Mouse (Mus musculus): Measurements from ENCODE around the gene Slc4a4.

Slc4a4 gene

GRCm38 (mm10) chr5:88886668-88887555, at the start of gene Slc4a4:
Gene Slc4a4, plus strand, starts transcription at chr5:88886818.
- no peak for DNase-seq (ENCODE audit: low read depth, low spot score)

- no peak for DNase-seq (ENCODE audit: low read depth, low spot score)
Measured at GRCm38 (mm10) chr5:88840080-88840798, 46.4 kb upstream of the Slc4a4 start.

GRCm38 (mm10) chr5:88857311-88857710, 29.3 kb upstream of the Slc4a4 start:
- no peak for DNase-seq (ENCODE audit: low read depth, low spot score)

GRCm38 (mm10) chr5:88857801-88858200, 28.8 kb upstream of the Slc4a4 start:
- DNase-seq (ENCODE audit: low read depth, low spot score): no peak

GRCm38 (mm10) chr5:88858226-88858625, 28.4 kb upstream of the Slc4a4 start:
- no peak for DNase-seq (ENCODE audit: low read depth, low spot score)

- DNase-seq (ENCODE audit: low read depth, low spot score): peak; percentile 52
Measured at GRCm38 (mm10) chr5:88862163-88862562, 24.5 kb upstream of the Slc4a4 start.

GRCm38 (mm10) chr5:88862794-88863193, 23.8 kb upstream of the Slc4a4 start:
- DNase-seq (ENCODE audit: low read depth, low spot score): no peak

GRCm38 (mm10) chr5:88884101-88884500, 2.5 kb upstream of the Slc4a4 start:
- peak; percentile 60 for DNase-seq (ENCODE audit: low read depth, low spot score)

GRCm38 (mm10) chr5:88885503-88885902, 1.1 kb upstream of the Slc4a4 start:
- DNase-seq (ENCODE audit: low read depth, low spot score): no peak

- DNase-seq (ENCODE audit: low read depth, low spot score): no peak
Measured at GRCm38 (mm10) chr5:88885944-88886343, 674 bp upstream of the Slc4a4 start.

- DNase-seq (ENCODE audit: low read depth, low spot score): peak; percentile 11
Measured at GRCm38 (mm10) chr5:88886349-88886667, 310 bp upstream of the Slc4a4 start.

GRCm38 (mm10) chr5:88887556-88888412, 1.2 kb downstream of the Slc4a4 start:
- DNase-seq (ENCODE audit: low read depth, low spot score): peak; percentile 14

GRCm38 (mm10) chr5:88888413-88888700, 1.7 kb downstream of the Slc4a4 start:
- DNase-seq (ENCODE audit: low read depth, low spot score): no peak

- DNase-seq (ENCODE audit: low read depth, low spot score): no peak
Measured at GRCm38 (mm10) chr5:88889326-88889725, 2.7 kb downstream of the Slc4a4 start.

GRCm38 (mm10) chr5:88890146-88890545, 3.5 kb downstream of the Slc4a4 start:
- no peak for DNase-seq (ENCODE audit: low read depth, low spot score)

GRCm38 (mm10) chr5:88896574-88896973, 10.0 kb downstream of the Slc4a4 start:
- peak; percentile 18 for DNase-seq (ENCODE audit: low read depth, low spot score)

- DNase-seq (ENCODE audit: low read depth, low spot score): no peak
Measured at GRCm38 (mm10) chr5:88903111-88903510, 16.5 kb downstream of the Slc4a4 start.

- DNase-seq (ENCODE audit: low read depth, low spot score): no peak
Measured at GRCm38 (mm10) chr5:88903526-88903925, 16.9 kb downstream of the Slc4a4 start.

- DNase-seq (ENCODE audit: low read depth, low spot score): no peak
Measured at GRCm38 (mm10) chr5:88904841-88905240, 18.2 kb downstream of the Slc4a4 start.

GRCm38 (mm10) chr5:88907615-88908014, 21.0 kb downstream of the Slc4a4 start:
- peak; percentile 41 for DNase-seq (ENCODE audit: low read depth, low spot score)

GRCm38 (mm10) chr5:88912629-88913028, 26.0 kb downstream of the Slc4a4 start:
- DNase-seq (ENCODE audit: low read depth, low spot score): no peak

GRCm38 (mm10) chr5:88915082-88915481, 28.5 kb downstream of the Slc4a4 start:
- DNase-seq (ENCODE audit: low read depth, low spot score): no peak

Measured in ES-CJ7 (cell line).